Mouse (Mus musculus): ENCODE measurements at regions not wholly inside any gene's neighbourhood (a gene's known extent, or its start where the extent isn't known, plus 50 kb on each side); places are given as distances from the start of the nearest gene placed in this dataset.

- DNase-seq (ENCODE audit: low read depth), result no peak
Measured at GRCm38 (mm10) chr8:82473266-82473665, 70.2 kb upstream of the Il15 start.

- DNase-seq (ENCODE audit: low read depth), result no peak
Measured at GRCm38 (mm10) chr8:82471825-82472224, 68.8 kb upstream of the Il15 start.

DNA sequence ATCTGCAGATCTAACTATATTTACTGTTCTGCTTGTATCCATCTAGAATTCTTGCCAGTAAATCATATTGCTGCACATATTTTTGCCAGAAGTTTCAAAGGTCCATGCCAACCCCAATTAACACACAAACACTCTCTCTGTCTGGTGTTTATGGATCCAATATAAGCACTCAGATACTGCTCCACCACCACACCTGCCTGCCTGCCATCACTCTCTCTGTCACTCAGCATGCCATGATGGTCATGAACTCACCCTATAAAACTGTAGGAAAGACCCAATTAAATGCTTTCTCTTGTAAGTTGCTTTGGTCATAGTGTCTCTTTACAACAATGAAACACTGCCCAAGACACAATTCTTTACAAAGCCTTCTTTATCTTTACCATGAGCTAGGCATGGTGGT is 66.8 kb upstream of the Il15 start:
- DNase-seq (ENCODE audit: low read depth), result no peak

DNA sequence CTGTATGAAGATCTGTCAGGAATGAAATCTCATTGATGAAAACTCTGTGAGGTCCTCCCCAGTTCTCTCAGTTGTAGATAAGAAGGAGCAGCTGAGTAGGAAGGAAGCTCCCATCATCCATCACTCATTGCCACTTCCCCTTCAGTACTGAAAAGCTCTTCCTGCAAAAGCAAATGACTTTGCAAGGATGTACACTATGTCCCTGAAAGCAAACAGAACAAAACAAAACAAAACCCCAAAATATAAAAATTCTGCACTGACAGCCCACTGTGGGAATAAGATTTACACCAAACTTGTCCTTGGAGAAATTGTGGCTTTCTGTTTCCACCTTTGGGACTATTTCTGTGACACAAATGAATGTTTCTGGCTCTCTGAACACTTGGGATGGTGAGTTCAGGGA is 59.8 kb upstream of the Il15 start:
- DNase-seq (ENCODE audit: low read depth), result no peak

GRCm38 (mm10) chr8:82459007-82459406 is 56.0 kb upstream of the Il15 start:
- no peak for DNase-seq (ENCODE audit: low read depth)

DNA sequence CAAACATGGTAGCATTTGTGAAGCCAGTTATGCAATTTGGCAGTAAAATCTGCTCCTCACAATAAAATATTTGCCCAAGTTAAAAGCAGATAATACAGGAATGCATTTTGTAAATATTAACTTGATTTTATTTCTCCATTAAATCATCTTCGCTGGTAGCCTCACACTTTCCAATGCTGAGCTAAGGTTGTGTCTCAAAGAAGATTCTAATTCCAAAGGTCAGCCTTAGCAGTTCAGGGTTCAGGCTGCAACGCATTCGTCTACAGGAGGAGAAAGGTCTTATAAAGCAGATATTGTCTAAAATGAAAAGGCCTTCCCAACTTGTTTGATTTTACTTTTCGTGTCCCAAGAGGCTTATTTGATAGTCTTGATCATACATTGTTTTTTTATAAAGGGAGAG is 51.0 kb upstream of the Il15 start:
- DNase-seq (ENCODE audit: low read depth), result no peak

Data from fibroblast of lung, adult 2 months (primary cell).